Mouse (Mus musculus): ENCODE results near the gene Tnpo3. TPM values are rescaled to one million over a fixed set of nuclear protein-coding genes. Genes with fewer than 3 reads are reported as not detected.

The Tnpo3 gene
- polyA plus RNA-seq, 1 experiment from 2014 or later: 38.3 TPM

GRCm38 (mm10) chr6:29526281-29527251, 83.1 kb downstream of the Tnpo3 start, which contains the start of gene Irf5:
Gene Irf5, plus strand, starts transcription at chr6:29526625.
- Histone ChIP-seq H3K9me3 (ENCODE audit: low read length) (no peaks in the 10 kb centered on the region), H3K4me2 (replicated peaks; ENCODE audit: low read depth, low read length) (peak within 1 kb of the TSS; percentile 98), H3K27ac (ENCODE audit: low read length) (no peak within 1 kb of the TSS), H3K4me3 (ENCODE audit: low read depth, low read length) (peak within 1 kb of the TSS; percentile 53), H3K4me1 (ENCODE audit: insufficient read depth, low read depth, low read length) (peaks cover 12% of the 10 kb centered on the region), H3K9ac (replicated peaks; ENCODE audit: low read depth) (peak within 1 kb of the TSS; percentile 29), H3K36me3 (ENCODE audit: insufficient read depth, low read length) (no peaks in the 10 kb centered on the region), H3K27me3 (replicated peaks; ENCODE audit: insufficient read depth, low read length) (peaks cover 12% of the 10 kb centered on the region)
- DNase-seq (ENCODE audit: low spot score) (peak; percentile 18), ATAC-seq (peak; percentile 33)
- WGBS: under 1% methylated on average over 66 of the region's 96 CpGs
- no peak for TF ChIP-seq EP300 (IDR thresholded peaks at IDR 0.05)
- no peak for TF ChIP-seq CTCF (IDR thresholded peaks at IDR 0.05)

DNA sequence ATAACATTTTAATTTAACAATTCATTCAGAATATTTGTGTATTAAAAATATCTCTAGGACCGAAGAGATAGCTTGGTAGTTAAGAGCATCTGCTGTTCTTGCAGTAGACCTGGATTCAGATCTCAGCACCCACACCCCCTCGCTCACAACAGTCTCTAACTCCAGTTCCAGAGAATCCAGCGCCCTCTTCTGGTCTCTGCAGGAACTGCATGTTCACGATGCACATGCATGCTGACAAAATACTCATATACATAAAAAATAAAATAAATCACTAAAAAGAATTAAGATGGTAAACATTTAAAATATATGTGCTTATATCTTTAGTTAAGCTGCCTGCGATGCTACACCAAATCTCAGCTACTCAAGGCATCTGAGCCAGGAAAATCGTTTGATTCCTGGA, 84.4 kb downstream of the Tnpo3 start:
- DNase-seq (ENCODE audit: low spot score): no peak
- H3K4me2 ChIP-seq (replicated peaks; ENCODE audit: low read depth, low read length): no peak overlapping the region
- WGBS: 74% methylated on average over 6 of the region's 6 CpGs
- no peak overlapping the region for H3K27ac ChIP-seq (ENCODE audit: low read length)
- ATAC-seq: no peak
- peak; percentile 51 for TF ChIP-seq CTCF (IDR thresholded peaks at IDR 0.05)
- TF ChIP-seq EP300 (IDR thresholded peaks at IDR 0.05): no peak
- peaks cover 12% of the 10 kb centered on the region for H3K27me3 ChIP-seq (replicated peaks; ENCODE audit: insufficient read depth, low read length)
- H3K4me1 ChIP-seq (ENCODE audit: insufficient read depth, low read depth, low read length): peaks cover 12% of the 10 kb centered on the region
- H3K9ac ChIP-seq (replicated peaks; ENCODE audit: low read depth): no peak overlapping the region
- H3K36me3 ChIP-seq (ENCODE audit: insufficient read depth, low read length): no peaks in the 10 kb centered on the region
- no peaks in the 10 kb centered on the region for H3K9me3 ChIP-seq (ENCODE audit: low read length)
- no peak overlapping the region for H3K4me3 ChIP-seq (ENCODE audit: low read depth, low read length)

- TF ChIP-seq CTCF (IDR thresholded peaks at IDR 0.05): no peak
- no peak for TF ChIP-seq EP300 (IDR thresholded peaks at IDR 0.05)
- no peak overlapping the region for H3K27ac ChIP-seq (ENCODE audit: low read length)
- peaks cover 12% of the 10 kb centered on the region for H3K27me3 ChIP-seq (replicated peaks; ENCODE audit: insufficient read depth, low read length)
- peak; percentile 65 for ATAC-seq
- no peaks in the 10 kb centered on the region for H3K36me3 ChIP-seq (ENCODE audit: insufficient read depth, low read length)
- H3K4me3 ChIP-seq (ENCODE audit: low read depth, low read length): no peak overlapping the region
- H3K4me1 ChIP-seq (ENCODE audit: insufficient read depth, low read depth, low read length): peaks cover 12% of the 10 kb centered on the region
- no peak overlapping the region for H3K4me2 ChIP-seq (replicated peaks; ENCODE audit: low read depth, low read length)
- H3K9me3 ChIP-seq (ENCODE audit: low read length): no peaks in the 10 kb centered on the region
- H3K9ac ChIP-seq (replicated peaks; ENCODE audit: low read depth): no peak overlapping the region
- 32% methylated on average over 6 of the region's 6 CpGs for WGBS
- peak; percentile 58 for DNase-seq (ENCODE audit: low spot score)
Measured at GRCm38 (mm10) chr6:29524034-29524489, 85.6 kb downstream of the Tnpo3 start.

- Histone ChIP-seq H3K4me1 (ENCODE audit: insufficient read depth, low read depth, low read length) (peaks cover 12% of the 10 kb centered on the region), H3K9me3 (ENCODE audit: low read length) (no peaks in the 10 kb centered on the region), H3K4me3 (ENCODE audit: low read depth, low read length) (no peak overlapping the region), H3K27me3 (replicated peaks; ENCODE audit: insufficient read depth, low read length) (peaks cover 12% of the 10 kb centered on the region), H3K4me2 (replicated peaks; ENCODE audit: low read depth, low read length) (no peak overlapping the region), H3K27ac (ENCODE audit: low read length) (no peak overlapping the region), H3K36me3 (ENCODE audit: insufficient read depth, low read length) (no peaks in the 10 kb centered on the region), H3K9ac (replicated peaks; ENCODE audit: low read depth) (no peak overlapping the region)
- TF ChIP-seq EP300 (IDR thresholded peaks at IDR 0.05) (no peak), CTCF (IDR thresholded peaks at IDR 0.05) (no peak)
- 62% methylated on average over 12 of the region's 12 CpGs for WGBS
- DNase-seq (ENCODE audit: low spot score): no peak
- ATAC-seq: no peak
Measured at GRCm38 (mm10) chr6:29523301-29524033, 86.2 kb downstream of the Tnpo3 start.

GRCm38 (mm10) chr6:29522626-29523300, 86.9 kb downstream of the Tnpo3 start:
- no peak overlapping the region for H3K27ac ChIP-seq (ENCODE audit: low read length)
- no peak overlapping the region for H3K9ac ChIP-seq (replicated peaks; ENCODE audit: low read depth)
- no peak for ATAC-seq
- TF ChIP-seq CTCF (IDR thresholded peaks at IDR 0.05): no peak
- no peaks in the 10 kb centered on the region for H3K36me3 ChIP-seq (ENCODE audit: insufficient read depth, low read length)
- H3K9me3 ChIP-seq (ENCODE audit: low read length): no peaks in the 10 kb centered on the region
- peaks cover 8% of the 10 kb centered on the region for H3K4me1 ChIP-seq (ENCODE audit: insufficient read depth, low read depth, low read length)
- 58% methylated on average over 6 of the region's 6 CpGs for WGBS
- H3K4me3 ChIP-seq (ENCODE audit: low read depth, low read length): no peak overlapping the region
- no peak overlapping the region for H3K4me2 ChIP-seq (replicated peaks; ENCODE audit: low read depth, low read length)
- no peak for DNase-seq (ENCODE audit: low spot score)
- H3K27me3 ChIP-seq (replicated peaks; ENCODE audit: insufficient read depth, low read length): peaks cover 11% of the 10 kb centered on the region
